Mouse (Mus musculus) thymus, adult 2 months (tissue): Measurements from ENCODE around the gene Mcrs1. TPM values are rescaled to one million over a fixed set of nuclear protein-coding genes. Genes with fewer than 3 reads are reported as not detected.

Experiments
- DNase-seq: peaks from one replicate; pipeline ENCODE4 v3.0.0; 2021
- H3K27ac ChIP-seq: fragments of 200-500 bp; 2 replicates; pipeline ENCODE4 v1.5.1; 2012; ENCODE audit warnings: low read length, control low read depth; ENCODE audit not compliant: control insufficient read depth, insufficient read depth
- H3K27me3 ChIP-seq: fragments of 200-500 bp; 2 replicates; pipeline ENCODE4 v1.6.1; 2012; ENCODE audit warnings: mild to moderate bottlenecking, low read length, moderate library complexity, mixed read lengths; ENCODE audit not compliant: control insufficient read depth, insufficient read depth
- H3K36me3 ChIP-seq: fragments of 200-500 bp; 2 replicates; pipeline ENCODE4 v1.6.1; 2012; ENCODE audit warnings: mild to moderate bottlenecking, low read length, moderate library complexity; ENCODE audit not compliant: control insufficient read depth, insufficient read depth
- H3K4me1 ChIP-seq: fragments of 200-500 bp; replicated peaks from 2 replicates; pipeline ENCODE4 v1.6.1; 2012; ENCODE audit warnings: low read length; ENCODE audit not compliant: control insufficient read depth, insufficient read depth
- H3K4me3 ChIP-seq: fragments of 200-500 bp; 2 replicates; pipeline ENCODE4 v1.5.1; 2012; ENCODE audit warnings: mild to moderate bottlenecking, low read length, control low read depth, moderate library complexity; ENCODE audit not compliant: control insufficient read depth, insufficient read depth
- CTCF ChIP-seq: fragments of 200-500 bp; IDR thresholded peaks from 2 replicates; pipeline ENCODE4 v1.5.1; 2012; ENCODE audit warnings: mild to moderate bottlenecking, control low read depth, low read length, moderate library complexity, borderline replicate concordance; ENCODE audit not compliant: control insufficient read depth, poor library complexity, insufficient read depth; ENCODE audit errors: extremely low read depth
- POLR2A ChIP-seq: fragments of 200-500 bp; IDR thresholded peaks from 2 replicates; pipeline ENCODE4 v1.6.1; 2012; ENCODE audit warnings: mild to moderate bottlenecking, low read length, control low read depth, moderate library complexity; ENCODE audit not compliant: control insufficient read depth, poor library complexity, insufficient read depth; ENCODE audit errors: extremely low read depth
- WGBS: fragments of 180-500 bp; shearing (Covaris S2); methylation state at CpG from one replicate; pipeline ENCODE4 v1.1.7; 2018; 5-methylcytosine and 5-hydroxymethylcytosine counted together
- polyA plus RNA-seq: library from polyadenylated mRNA; depleted of rRNA; stranded (reverse); fragments of >200 nt; gene quantifications from 2 replicates; pipeline ENCODE4 v1.2.3, GENCODE M21; 2012

Gene Mcrs1
- polyA plus RNA-seq, 1 experiment, result 131 TPM

GRCm38 (mm10) chr15:99225081-99225810 is 26.5 kb downstream of the Mcrs1 start:
- Histone ChIP-seq H3K27ac (no peak overlapping the region), H3K36me3 (no peaks in the 10 kb centered on the region), H3K27me3 (peaks cover 47% of the 10 kb centered on the region), H3K4me3 (peak overlapping the region; percentile 44), H3K4me1 (peaks cover 32% of the 10 kb centered on the region)
- WGBS, result 9% methylated on average over 22 of the region's 22 CpGs
- no peak for TF ChIP-seq CTCF
- TF ChIP-seq POLR2A, result no peak
- no peak for DNase-seq

- peaks cover 32% of the 10 kb centered on the region for H3K4me1 ChIP-seq
- no peaks in the 10 kb centered on the region for H3K36me3 ChIP-seq
- peak; percentile 24; the same call in 1 of the 2 replicates for TF ChIP-seq CTCF
- no peak for TF ChIP-seq POLR2A
- H3K27me3 ChIP-seq, result peaks cover 47% of the 10 kb centered on the region
- 4% methylated on average over 66 of the region's 66 CpGs for WGBS
- peak within 1 kb of the TSS; percentile 44 for H3K4me3 ChIP-seq
- H3K27ac ChIP-seq, result no peak within 1 kb of the TSS
- peak; percentile 83 for DNase-seq
Measured at GRCm38 (mm10) chr15:99224208-99224911, 27.4 kb downstream of the Mcrs1 start, which contains the start of gene Kcnh3. Kcnh3 (plus strand) TSS chr15:99224861.

GRCm38 (mm10) chr15:99223585-99224207 is 28.1 kb downstream of the Mcrs1 start:
- no peak for TF ChIP-seq CTCF
- no peak for TF ChIP-seq POLR2A
- peak; percentile 47 for DNase-seq
- H3K4me1 ChIP-seq, result peaks cover 32% of the 10 kb centered on the region
- under 1% methylated on average over 46 of the region's 46 CpGs for WGBS
- no peaks in the 10 kb centered on the region for H3K36me3 ChIP-seq
- no peak overlapping the region for H3K27ac ChIP-seq
- peak overlapping the region; percentile 44 for H3K4me3 ChIP-seq
- H3K27me3 ChIP-seq, result peaks cover 47% of the 10 kb centered on the region

- H3K27me3 ChIP-seq, result peaks cover 47% of the 10 kb centered on the region
- peak overlapping the region; percentile 44 for H3K4me3 ChIP-seq
- H3K36me3 ChIP-seq, result no peaks in the 10 kb centered on the region
- 6% methylated on average over 18 of the region's 18 CpGs for WGBS
- DNase-seq, result no peak
- no peak overlapping the region for H3K27ac ChIP-seq
- peaks cover 32% of the 10 kb centered on the region for H3K4me1 ChIP-seq
- no peak for TF ChIP-seq CTCF
- TF ChIP-seq POLR2A, result no peak
Measured at GRCm38 (mm10) chr15:99222794-99223584, 28.8 kb downstream of the Mcrs1 start.

- peaks cover 44% of the 10 kb centered on the region for H3K27me3 ChIP-seq
- DNase-seq, result no peak
- peaks cover 32% of the 10 kb centered on the region for H3K4me1 ChIP-seq
- no peak overlapping the region for H3K4me3 ChIP-seq
- no peaks in the 10 kb centered on the region for H3K36me3 ChIP-seq
- WGBS, result 25% methylated on average over 8 of the region's 8 CpGs
- H3K27ac ChIP-seq, result no peak overlapping the region
- TF ChIP-seq POLR2A, result no peak
- no peak for TF ChIP-seq CTCF
Measured at GRCm38 (mm10) chr15:99221315-99221952, 30.3 kb downstream of the Mcrs1 start.
